Mouse (Mus musculus): ENCODE results near the gene Aldoart2.
"Not testable (repeated sequence)": the region's sequence is repeated elsewhere in the genome, so short reads cannot be mapped to it uniquely, and the experiment has no call there.

The Aldoart2 gene

GRCm38 (mm10) chr12:55565206-55565605 lies at the start of gene Aldoart2:
TSS of gene Aldoart2 (plus strand) at chr12:55565239.
- no peak for DNase-seq

GRCm38 (mm10) chr12:55518061-55518738 lies 46.8 kb upstream of the Aldoart2 start:
- DNase-seq, result peak; percentile 57 to 58

- DNase-seq, result no peak
These were observed 37.9 kb upstream of the Aldoart2 start for GRCm38 (mm10) chr12:55526983-55527752.

DNA sequence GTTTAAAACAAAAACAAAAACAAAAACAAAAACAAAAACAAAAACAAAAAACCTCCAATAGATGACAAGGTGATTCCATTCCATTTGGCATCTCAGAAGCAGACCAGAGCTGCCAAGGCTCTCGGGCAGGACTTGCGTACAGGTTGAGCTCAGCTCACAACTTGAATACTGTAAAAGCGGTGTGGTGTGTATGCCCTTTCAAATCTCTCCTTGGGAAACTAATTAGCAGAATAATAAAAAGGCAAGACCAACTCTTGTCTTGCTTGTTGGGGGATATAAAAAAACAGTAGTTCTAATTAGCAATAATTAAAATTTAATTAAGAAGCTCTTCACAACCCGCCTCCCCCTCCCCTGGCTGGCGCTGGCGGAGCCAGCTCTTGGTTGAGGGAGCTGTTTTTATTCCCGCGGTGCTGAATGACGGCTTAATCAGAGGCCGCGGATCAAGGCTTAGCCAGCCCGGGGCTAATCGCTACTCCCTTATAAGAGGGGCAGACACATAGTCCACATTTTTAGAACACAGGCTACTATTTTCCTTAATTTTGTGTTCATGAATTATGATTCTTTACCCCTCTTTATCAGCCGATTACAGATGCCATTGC lies 28.4 kb upstream of the Aldoart2 start:
- DNase-seq, result no peak

DNA sequence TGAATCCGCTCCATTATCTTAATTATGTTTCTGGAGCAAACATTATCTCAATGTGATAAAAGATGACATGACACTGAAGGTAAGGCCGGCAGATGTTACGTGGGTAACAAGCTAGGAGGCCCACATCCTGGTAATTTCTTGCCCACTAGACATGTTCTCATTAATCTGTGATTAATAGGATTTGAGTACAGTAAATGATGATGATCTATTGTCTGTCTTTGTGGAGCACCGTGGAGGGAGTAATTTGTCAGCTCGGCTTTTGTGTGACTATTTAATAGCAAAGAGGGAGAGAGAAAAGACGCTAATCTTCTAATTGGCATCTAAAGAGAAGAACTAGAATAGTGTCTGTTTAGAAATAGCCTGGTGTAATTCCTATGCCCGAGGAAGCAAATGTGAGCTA lies 27.3 kb upstream of the Aldoart2 start:
- DNase-seq, result no peak

- no peak for DNase-seq
These were observed 26.6 kb upstream of the Aldoart2 start for GRCm38 (mm10) chr12:55538328-55538971.

- DNase-seq, result no peak
These were observed 25.9 kb upstream of the Aldoart2 start for GRCm38 (mm10) chr12:55539157-55539556.

DNA sequence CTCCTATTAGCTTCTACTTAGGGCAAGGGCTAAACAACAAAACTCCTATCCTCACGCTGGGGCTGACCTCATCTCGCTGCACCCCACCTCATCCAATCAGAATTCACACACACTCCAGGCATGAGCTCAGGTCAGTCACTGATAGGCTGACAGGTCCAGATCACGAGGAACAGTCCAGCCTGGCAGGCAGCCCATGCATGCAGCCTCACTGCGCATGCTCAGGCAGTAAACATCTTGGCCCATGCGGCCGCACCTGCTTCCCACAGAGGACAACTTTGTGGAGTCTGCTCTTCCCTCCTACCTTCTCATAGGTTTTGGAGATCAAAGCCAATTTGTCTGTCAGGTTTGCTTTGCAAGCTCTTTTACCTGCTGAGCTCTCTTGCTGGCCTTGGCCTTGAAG lies 10.1 kb upstream of the Aldoart2 start:
- DNase-seq, result not testable (repeated sequence)

DNA sequence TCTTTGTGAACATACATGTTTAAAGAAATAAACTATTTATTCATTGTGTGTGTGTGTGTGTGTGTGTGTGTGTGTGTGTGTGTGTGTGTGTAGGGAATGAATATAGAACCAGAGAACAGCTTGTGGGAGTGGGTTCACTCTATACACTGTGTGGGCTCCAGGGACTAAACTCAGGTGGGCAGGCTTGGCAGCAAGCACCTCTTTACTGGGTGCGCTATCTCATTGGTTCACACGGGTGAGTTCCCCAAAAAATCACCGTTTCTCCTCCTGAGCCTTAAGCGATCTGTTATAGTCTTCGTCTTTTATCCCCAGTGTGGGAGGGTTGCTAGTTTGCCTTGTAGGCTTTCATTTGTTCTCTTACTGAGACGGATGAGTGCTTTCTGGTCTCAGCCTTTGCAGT lies 7.2 kb upstream of the Aldoart2 start:
- no peak for DNase-seq

GRCm38 (mm10) chr12:55559184-55559855 lies 5.7 kb upstream of the Aldoart2 start:
- DNase-seq, result no peak

GRCm38 (mm10) chr12:55560025-55560690 lies 4.9 kb upstream of the Aldoart2 start:
- peak in 1 of 2 experiments; percentile 12 for DNase-seq

DNA sequence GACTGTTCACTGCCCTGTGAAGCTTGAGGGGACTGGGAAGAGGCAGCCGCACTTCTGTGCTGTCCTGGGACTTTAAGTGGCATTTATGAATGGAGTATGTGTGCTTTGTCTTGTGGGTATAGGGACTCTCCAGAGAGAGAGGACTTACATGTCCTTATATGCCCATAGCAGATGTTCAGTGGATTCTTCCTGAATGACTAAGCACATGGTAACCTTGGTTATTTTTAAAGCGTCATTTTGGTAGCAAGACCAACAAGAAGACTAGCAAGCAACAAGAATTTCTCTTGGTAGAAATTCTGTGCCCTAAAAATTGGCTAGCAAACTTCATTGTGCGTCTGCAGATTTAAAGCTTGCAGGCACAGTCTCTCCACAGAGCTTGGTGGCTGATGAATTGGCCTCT lies 1.3 kb upstream of the Aldoart2 start:
- no peak for DNase-seq

DNA sequence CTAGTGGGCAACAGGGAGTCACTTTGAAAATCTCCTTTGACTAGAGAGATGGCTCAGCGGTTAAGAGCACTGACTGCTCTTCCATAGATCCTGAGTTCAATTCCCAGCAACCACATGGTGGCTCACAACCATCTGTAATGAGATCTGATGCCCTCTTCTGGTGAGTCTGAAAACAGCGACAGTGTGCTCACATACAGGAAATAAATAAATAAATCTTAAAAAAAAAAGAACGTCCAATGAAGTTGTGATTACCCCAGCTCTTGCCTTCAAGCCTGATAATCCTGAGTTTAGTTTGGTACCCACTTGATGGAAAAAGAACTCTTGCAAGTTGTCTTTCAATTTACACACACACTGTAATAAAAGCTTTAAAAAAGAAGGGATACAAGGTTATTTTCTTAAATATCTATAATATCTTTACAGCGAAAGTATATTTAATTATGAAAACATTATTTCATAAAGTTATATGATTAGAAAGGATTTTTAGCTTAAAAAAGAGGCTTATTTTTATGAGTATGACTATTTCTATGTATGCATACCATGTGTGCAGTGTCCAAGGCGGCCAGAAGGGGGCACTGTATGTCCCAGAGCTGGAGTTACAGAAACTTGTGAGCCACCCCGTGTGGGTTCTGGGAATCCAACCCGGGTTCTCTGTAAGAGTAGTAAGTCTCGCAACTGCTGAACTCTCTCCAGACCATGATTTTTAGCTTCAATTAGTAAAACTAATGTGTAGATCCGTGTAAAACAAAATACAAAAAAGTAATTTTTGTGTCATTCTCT lies 664 bp upstream of the Aldoart2 start:
- DNase-seq, result no peak

DNA sequence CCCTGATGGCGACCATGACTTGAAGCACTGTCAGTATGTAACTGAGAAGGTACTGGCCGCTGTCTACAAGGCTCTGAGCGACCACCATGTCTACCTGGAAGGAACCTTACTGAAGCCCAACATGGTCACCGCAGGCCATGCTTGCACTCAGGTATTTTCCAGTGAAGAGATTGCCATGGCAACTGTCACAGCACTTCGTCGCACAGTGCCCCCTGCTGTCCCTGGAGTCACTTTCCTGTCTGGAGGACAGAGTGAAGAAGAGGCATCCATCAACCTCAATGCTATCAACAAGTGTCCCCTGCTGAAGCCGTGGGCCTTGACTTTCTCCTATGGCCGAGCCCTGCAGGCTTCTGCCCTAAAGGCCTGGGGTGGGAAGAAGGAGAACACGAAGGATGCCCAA lies 828 bp downstream of the Aldoart2 start:
- no peak for DNase-seq

DNA sequence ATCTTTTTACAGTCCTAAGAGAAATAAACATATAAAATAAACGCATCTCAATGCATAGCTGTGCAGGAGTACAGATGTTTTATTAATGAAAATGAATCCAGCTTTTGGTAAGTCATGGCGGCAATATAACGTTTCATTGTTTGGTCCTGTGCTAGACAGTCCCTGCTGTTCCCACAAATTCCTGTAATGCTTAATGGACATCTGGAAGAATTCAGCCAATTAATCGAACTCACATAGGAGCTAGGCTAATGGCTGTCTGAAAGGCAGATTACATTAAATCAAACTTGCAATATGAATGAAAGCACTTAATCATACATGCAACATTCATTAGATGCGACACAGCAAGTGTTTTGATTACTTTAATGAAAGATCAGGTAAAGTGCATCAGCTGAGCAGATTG lies 1.8 kb downstream of the Aldoart2 start:
- no peak for DNase-seq

DNA sequence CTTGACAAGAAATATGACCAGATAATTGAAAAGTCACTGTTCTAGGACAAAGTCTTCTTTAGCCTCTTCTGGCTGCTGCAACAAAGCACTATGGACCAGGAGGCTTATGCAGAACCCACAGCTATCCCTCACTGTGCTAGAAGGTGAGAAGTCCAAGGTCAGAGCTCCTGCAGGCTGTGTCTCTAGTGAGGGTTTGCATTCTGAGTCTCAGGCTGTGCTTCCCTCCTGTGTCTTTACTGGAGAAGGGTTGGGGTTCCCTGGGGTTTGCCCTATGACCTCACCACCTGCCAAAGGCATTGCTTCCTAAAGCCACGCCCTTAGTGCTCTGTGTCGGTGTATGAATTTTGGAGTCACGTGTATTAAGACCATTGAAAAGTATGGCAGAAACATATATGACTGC lies 3.4 kb downstream of the Aldoart2 start:
- DNase-seq, result no peak

GRCm38 (mm10) chr12:55569676-55570075 lies 4.6 kb downstream of the Aldoart2 start:
- DNase-seq, result no peak

GRCm38 (mm10) chr12:55570646-55571045 lies 5.6 kb downstream of the Aldoart2 start:
- DNase-seq, result no peak

DNA sequence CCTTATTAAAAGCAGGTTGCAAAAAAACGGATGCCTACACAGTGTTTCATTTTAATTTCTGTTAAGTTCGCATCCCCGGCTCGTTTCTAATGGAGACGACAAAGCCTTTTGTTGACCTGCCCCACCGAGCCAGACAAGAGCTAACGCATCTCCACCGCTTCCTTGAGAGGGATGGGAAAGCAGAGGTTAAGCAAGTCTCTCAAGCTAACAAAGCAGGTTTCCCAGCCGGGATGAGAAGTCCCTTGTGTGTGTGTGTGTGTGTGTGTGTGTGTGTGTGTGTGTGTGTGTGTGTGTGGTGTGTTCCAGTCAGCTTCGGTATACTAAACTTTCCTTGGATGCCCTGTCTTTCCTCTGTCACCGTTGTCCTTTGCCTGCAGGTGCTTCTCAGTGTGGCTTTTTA lies 6.1 kb downstream of the Aldoart2 start:
- DNase-seq, result no peak

- DNase-seq, result no peak
These were observed 6.6 kb downstream of the Aldoart2 start for GRCm38 (mm10) chr12:55571661-55572060.

GRCm38 (mm10) chr12:55573089-55573488 lies 8.1 kb downstream of the Aldoart2 start:
- DNase-seq, result no peak

DNA sequence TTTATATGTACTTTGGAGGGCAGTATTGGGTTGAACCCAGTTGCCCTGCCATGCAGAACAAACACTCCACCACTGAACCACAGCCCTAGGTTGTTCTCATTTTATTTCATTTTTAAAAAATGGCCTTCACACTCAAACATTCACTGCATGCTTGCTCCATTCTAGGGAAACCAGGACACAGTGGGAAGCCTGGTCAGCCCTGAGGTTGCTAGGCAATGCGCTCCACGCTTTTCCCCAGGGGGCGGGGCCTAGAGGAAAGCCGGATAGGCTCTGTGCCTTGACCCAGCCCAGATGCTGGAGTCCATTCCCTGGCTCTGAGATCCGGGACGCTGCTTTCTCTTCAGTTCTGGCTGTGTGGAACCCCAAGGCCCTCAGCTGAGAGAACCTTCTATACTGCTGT lies 8.8 kb downstream of the Aldoart2 start:
- peak; percentile 19 to 37 for DNase-seq

All from lung, postnatal 4 days (tissue).